Mouse (Mus musculus) intestine, embryonic 16.5 days (tissue): ENCODE results near the gene Avp. TPM values are rescaled to one million over a fixed set of nuclear protein-coding genes. Genes with fewer than 3 reads are reported as not detected.

Experiments used
- ATAC-seq: fragments of 200-750 bp; cut with Nextera tagmentation; 2 replicates; pipeline ENCODE4 v1.8.0; 2017; ENCODE audit warnings: moderate TSS enrichment, moderate library complexity
- H3K27ac ChIP-seq: fragments of 300-500 bp; sonication (generic); 2 replicates; pipeline ENCODE4 v1.5.1; 2014; ENCODE audit warnings: mild to moderate bottlenecking, low read length
- H3K27me3 ChIP-seq: fragments of 300-500 bp; sonication (generic); replicated peaks from 2 replicates; pipeline ENCODE4 v1.6.1; 2014; ENCODE audit warnings: low read length, control low read depth, mixed read lengths; ENCODE audit not compliant: control insufficient read depth, insufficient read depth
- H3K36me3 ChIP-seq: fragments of 300-500 bp; sonication (generic); 2 replicates; pipeline ENCODE4 v1.6.1; 2014; ENCODE audit warnings: low read length, control low read depth; ENCODE audit not compliant: control insufficient read depth, insufficient read depth
- H3K4me1 ChIP-seq: fragments of 300-500 bp; sonication (generic); 2 replicates; pipeline ENCODE4 v1.6.1; 2014; ENCODE audit warnings: low read length, control low read depth, mixed read lengths; ENCODE audit not compliant: control insufficient read depth, insufficient read depth
- H3K4me2 ChIP-seq: fragments of 300-500 bp; sonication (generic); 2 replicates; pipeline ENCODE4 v1.6.1; 2014; ENCODE audit warnings: low read depth, low read length, control low read depth
- H3K4me3 ChIP-seq: fragments of 300-500 bp; sonication (generic); 2 replicates; pipeline ENCODE4 v1.5.1; 2014; ENCODE audit warnings: mild to moderate bottlenecking, low read length
- H3K9ac ChIP-seq: fragments of 300-500 bp; sonication (generic); 2 replicates; pipeline ENCODE4 v1.6.1; 2014; ENCODE audit warnings: low read depth, low read length
- H3K9me3 ChIP-seq: fragments of 300-500 bp; sonication (generic); 2 replicates; pipeline ENCODE4 v1.6.1; 2016; ENCODE audit warnings: low read length, control low read depth; ENCODE audit not compliant: control insufficient read depth
- WGBS: fragments of 180-500 bp; shearing (Covaris S2); extraction: QIAGEN DNeasy Blood & Tissue Kit; methylation state at CpG from one replicate; pipeline ENCODE4 v1.1.7; 2014; 5-methylcytosine and 5-hydroxymethylcytosine counted together
- polyA plus RNA-seq: library from polyadenylated mRNA; unstranded; fragments of >200 nt; fragmentation: Nextera tagmentation; extraction: Ambion mirVana; gene quantifications from 2 replicates; pipeline ENCODE4 v1.2.1, GENCODE M21; 2015

Gene Avp
- not detected in 2 replicates for polyA plus RNA-seq

DNA sequence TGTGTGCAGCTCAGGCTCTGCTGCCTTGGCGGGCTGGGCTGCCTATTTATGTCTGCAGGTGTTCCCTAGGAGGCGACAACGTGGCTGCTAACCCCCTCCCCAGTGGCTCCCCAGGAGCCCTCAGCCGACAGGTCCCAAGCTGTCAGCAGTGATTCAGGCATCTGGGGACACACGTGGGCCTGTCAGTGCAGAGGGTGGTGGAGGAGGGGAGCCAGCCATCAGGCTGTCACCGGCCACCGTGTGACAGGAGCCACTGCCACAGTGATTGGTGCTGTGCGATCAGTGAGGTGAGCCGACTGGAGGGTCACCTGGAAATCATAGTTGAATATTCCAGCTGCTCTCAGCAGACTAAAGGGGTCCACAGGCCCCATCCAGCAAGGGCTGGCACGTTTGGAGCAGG is at the start of gene Avp:
Gene Avp, minus strand, starts transcription at position 3 of the 400 bp plus-strand sequence.
- H3K9me3 ChIP-seq: no peaks in the 10 kb centered on the region
- peaks cover 48% of the 10 kb centered on the region for H3K27me3 ChIP-seq
- no peaks in the 10 kb centered on the region for H3K36me3 ChIP-seq
- no peak within 1 kb of the TSS for H3K9ac ChIP-seq
- H3K4me3 ChIP-seq: no peak within 1 kb of the TSS
- H3K4me2 ChIP-seq: no peak within 1 kb of the TSS
- ATAC-seq: no peak
- H3K27ac ChIP-seq: no peak within 1 kb of the TSS
- 39% methylated on average over 10 of the region's 10 CpGs for WGBS
- H3K4me1 ChIP-seq: peaks cover 14% of the 10 kb centered on the region; the same call in 1 of the 2 replicates

DNA sequence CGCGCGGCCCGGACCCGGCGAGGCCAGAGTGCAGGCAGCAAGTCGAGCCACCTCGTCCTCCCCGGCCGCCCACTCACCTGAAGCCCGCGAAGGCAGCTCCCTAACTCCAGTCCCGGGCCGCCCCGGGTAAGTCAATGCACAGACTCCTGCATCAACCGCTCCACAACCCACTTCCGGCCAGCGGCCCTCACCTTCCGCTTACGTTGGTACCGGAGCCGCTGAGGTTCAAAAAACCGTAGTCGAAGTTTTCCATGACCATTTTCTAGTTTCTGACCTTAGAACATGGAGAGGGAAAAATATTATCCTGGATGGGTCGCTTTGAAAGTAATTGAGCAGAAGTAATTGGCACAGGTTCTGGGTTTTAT is 47.5 kb upstream of the Avp start, which contains the start of the genes Fastkd5 and Ubox5:
Gene Fastkd5, minus strand, starts transcription at position 189 of the 365 bp plus-strand sequence.
Gene Ubox5, minus strand, starts transcription at position 200 of the 365 bp plus-strand sequence.
- peak within 1 kb of the TSS; percentile 97 for H3K4me3 ChIP-seq
- peak within 1 kb of the TSS; percentile 95 for H3K9ac ChIP-seq
- H3K4me2 ChIP-seq: peak within 1 kb of the TSS; percentile 72
- ATAC-seq: peak; percentile 87
- under 1% methylated on average over 19 of the region's 25 CpGs for WGBS
- peaks cover 5% of the 10 kb centered on the region for H3K27me3 ChIP-seq
- H3K9me3 ChIP-seq: no peaks in the 10 kb centered on the region
- H3K27ac ChIP-seq: peak within 1 kb of the TSS; percentile 73
- peaks cover 15% of the 10 kb centered on the region for H3K4me1 ChIP-seq
- no peaks in the 10 kb centered on the region for H3K36me3 ChIP-seq

DNA sequence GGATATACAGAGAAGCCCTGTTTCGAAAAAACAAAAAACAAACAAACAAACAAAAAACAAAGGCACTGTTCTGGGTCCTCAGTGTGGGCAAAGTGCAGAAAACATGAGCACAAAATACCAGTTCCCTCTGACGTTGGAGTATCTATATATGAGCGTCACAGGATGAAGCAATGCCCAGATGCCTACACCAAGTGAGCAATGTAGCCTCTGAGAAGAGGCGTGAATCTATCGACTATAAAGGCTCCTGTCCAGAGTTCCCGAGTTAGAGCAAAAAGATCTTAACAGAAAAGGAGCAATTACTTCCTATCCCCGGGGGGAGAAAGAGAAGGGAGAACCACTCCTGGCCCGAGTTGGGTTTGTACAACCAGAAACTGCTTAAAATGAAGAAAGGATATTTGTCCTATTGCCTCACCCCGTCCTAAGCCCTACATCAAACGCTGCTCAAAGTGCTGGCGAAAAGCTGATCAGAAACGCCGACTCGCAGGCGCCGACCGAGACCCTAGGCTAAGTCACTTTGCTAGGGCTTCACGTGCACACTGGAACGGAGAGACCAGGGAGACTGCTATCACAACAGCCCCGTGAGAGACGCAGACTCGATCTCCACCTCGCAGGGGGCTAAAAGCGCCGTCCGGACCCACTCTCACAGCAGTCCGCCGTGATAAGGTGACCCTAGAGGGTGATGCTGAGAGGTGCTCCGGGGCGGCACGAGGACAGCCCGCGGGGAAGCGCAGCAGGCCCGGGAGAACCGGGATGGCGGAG is 46.9 kb upstream of the Avp start:
- H3K4me1 ChIP-seq: peaks cover 9% of the 10 kb centered on the region
- ATAC-seq: peak; percentile 68
- H3K9me3 ChIP-seq: no peaks in the 10 kb centered on the region
- peak overlapping the region; percentile 73 for H3K27ac ChIP-seq
- peaks cover 3% of the 10 kb centered on the region for H3K27me3 ChIP-seq
- H3K9ac ChIP-seq: peak overlapping the region; percentile 95
- H3K4me3 ChIP-seq: peak overlapping the region; percentile 97
- H3K36me3 ChIP-seq: no peaks in the 10 kb centered on the region
- 2% methylated on average over 37 of the region's 37 CpGs for WGBS
- H3K4me2 ChIP-seq: peak overlapping the region; percentile 72

DNA sequence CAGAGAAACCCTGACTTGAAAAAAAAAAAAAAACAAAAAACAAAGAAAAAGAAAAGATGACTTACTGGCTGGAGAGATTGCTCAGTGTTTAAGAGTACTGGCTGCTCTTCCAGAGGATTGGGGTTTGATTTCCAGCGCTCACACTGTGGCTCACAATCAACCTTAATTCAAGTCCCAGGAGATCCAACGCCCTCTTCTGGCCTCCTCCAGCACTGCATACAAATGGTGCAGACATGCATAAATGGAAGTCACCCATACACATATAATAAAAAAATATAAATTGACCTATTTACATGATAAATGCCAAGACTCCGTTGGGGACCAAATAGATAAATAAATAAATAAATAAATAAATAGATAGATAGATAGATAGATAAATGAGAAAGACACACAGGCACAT is 46.1 kb upstream of the Avp start:
- no peak overlapping the region for H3K9ac ChIP-seq
- no peak overlapping the region for H3K27ac ChIP-seq
- peaks cover 8% of the 10 kb centered on the region for H3K4me1 ChIP-seq
- 0 out of 2 replicates have a peak, but pooled peaks cover under 1% of the 10 kb centered on the region for H3K36me3 ChIP-seq
- H3K9me3 ChIP-seq: no peaks in the 10 kb centered on the region
- H3K4me3 ChIP-seq: peak overlapping the region; percentile 97
- H3K4me2 ChIP-seq: peak overlapping the region; percentile 72; the same call in 1 of the 2 replicates
- no peaks in the 10 kb centered on the region for H3K27me3 ChIP-seq
- no peak for ATAC-seq
- WGBS: 56% methylated on average over 3 of the region's 3 CpGs

DNA sequence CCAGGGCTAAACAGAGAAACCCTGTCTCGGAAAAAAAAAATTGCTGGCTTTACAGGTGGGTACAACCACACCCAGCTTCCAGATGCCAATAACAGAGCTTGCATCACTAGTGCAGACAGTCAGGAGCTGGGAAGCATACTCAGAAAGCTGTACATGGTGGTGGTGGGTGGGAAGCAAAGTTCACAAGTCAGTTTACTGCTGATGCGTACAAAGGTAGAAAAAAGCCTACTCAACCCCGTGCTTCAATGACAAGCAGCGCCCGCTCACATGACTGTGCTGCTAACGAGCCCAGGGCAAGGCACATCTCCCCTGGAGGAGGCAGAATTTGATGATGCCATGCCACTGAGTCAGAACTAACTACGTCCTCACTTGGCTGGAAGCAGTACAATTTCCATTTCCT is 36.6 kb upstream of the Avp start:
- Histone ChIP-seq H3K4me3 (no peak overlapping the region), H3K9ac (no peak overlapping the region), H3K27me3 (no peaks in the 10 kb centered on the region), H3K4me1 (no peaks in the 10 kb centered on the region), H3K27ac (no peak overlapping the region), H3K4me2 (no peak overlapping the region), H3K36me3 (peaks cover 20% of the 10 kb centered on the region), H3K9me3 (no peaks in the 10 kb centered on the region)
- 88% methylated on average over 7 of the region's 7 CpGs for WGBS
- no peak for ATAC-seq

DNA sequence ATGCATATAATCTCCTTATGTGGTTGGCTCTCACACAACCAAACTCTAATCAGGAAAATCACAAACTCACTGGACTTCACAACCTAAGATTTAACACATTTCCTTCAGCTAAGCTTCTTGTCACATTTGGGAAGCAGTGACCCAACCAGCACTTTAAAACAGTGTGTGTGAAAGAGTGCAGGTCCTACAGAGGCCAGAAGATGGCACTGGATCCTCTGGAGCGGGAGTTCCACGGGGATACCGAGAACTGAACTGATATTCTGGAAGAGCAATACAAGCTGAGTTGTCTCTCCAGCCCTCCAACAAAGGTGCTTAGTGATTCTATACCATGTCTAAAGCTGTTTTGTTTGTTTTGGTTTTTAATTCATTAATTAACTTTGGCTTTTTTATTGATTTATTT is 30.7 kb upstream of the Avp start:
- peaks cover 17% of the 10 kb centered on the region for H3K36me3 ChIP-seq
- no peak for ATAC-seq

DNA sequence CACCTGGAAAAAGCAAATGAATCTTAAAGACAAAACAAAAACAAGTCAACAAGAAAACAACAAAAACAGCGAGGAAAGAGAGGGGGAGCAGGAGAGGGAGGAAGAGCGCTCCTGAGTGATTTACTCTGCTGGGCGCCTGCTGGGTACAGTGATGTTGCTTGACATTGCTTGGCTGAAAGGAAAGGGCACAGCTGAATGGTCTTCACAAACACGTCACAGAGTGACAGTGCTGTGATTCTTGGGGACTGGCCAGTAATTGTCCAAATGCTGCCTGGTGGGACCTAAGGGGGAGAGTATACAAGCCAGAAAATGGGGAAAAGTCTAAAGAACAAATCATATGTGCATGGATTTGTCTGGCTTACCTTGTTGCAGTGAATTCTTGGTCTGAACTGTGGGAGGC is 19.8 kb upstream of the Avp start:
- no peak overlapping the region for H3K4me3 ChIP-seq
- H3K9ac ChIP-seq: no peak overlapping the region
- ATAC-seq: no peak
- H3K4me2 ChIP-seq: no peak overlapping the region
- peaks cover 16% of the 10 kb centered on the region for H3K36me3 ChIP-seq
- H3K4me1 ChIP-seq: no peaks in the 10 kb centered on the region
- H3K27ac ChIP-seq: no peak overlapping the region
- no peaks in the 10 kb centered on the region for H3K9me3 ChIP-seq
- WGBS: 86% methylated on average over 4 of the region's 4 CpGs
- H3K27me3 ChIP-seq: no peaks in the 10 kb centered on the region

More for the DNA sequence above, 30.7 kb upstream of the Avp start:
- no peaks in the 10 kb centered on the region for H3K4me1 ChIP-seq
- H3K27me3 ChIP-seq: no peaks in the 10 kb centered on the region
- H3K4me3 ChIP-seq: no peak overlapping the region
- H3K9me3 ChIP-seq: no peaks in the 10 kb centered on the region
- H3K9ac ChIP-seq: no peak overlapping the region
- WGBS: 61% methylated on average over 3 of the region's 3 CpGs
- H3K27ac ChIP-seq: no peak overlapping the region
- H3K4me2 ChIP-seq: no peak overlapping the region

DNA sequence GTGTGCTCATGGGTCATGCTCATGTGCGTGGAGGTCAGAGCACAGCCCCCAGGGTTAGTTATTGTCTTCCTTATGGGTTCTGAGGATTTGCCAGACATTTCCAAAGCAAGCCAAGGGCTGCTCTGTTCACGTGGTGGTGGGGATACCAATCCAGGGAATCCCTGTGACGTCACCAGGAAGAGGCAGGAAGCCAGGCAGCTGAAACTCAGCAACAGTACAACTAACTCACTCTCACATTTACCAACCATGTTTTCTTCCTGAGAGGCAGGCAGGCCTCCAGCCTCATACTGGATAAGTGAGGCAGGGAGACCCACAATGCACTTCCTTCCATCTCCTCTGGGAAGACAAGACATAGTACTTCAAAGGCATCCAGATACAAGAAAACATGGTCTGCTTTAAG is 16.0 kb upstream of the Avp start:
- Histone ChIP-seq H3K4me1 (no peaks in the 10 kb centered on the region), H3K4me3 (no peak overlapping the region), H3K27ac (no peak overlapping the region), H3K27me3 (no peaks in the 10 kb centered on the region), H3K9ac (no peak overlapping the region), H3K4me2 (no peak overlapping the region), H3K9me3 (no peaks in the 10 kb centered on the region), H3K36me3 (peaks cover 19% of the 10 kb centered on the region)
- WGBS: 79% methylated on average over 3 of the region's 3 CpGs
- no peak for ATAC-seq

DNA sequence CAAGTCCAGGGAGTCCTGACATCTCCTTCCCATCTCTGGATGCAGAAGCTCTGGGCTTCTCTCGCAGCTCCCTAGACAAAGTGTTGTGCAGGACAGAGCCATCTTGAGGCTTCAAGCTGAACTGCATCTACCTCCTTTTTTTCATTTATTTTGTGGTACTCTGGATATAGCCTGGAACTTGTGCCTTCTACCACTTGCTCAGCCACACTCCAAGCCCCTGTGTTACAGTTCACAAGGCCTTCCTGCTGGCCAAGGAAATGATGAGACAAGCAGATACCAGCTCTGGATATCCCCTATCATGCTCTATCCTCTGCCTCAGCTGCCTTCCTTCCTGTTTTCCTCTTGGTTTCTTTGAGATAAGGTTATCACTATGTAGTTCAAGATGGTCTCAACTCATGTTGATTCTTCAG is 15.3 kb upstream of the Avp start:
- ATAC-seq: no peak
- H3K4me1 ChIP-seq: no peaks in the 10 kb centered on the region
- H3K27ac ChIP-seq: no peak overlapping the region
- H3K4me2 ChIP-seq: no peak overlapping the region
- H3K4me3 ChIP-seq: no peak overlapping the region
- H3K9ac ChIP-seq: no peak overlapping the region
- no peaks in the 10 kb centered on the region for H3K27me3 ChIP-seq
- H3K9me3 ChIP-seq: no peaks in the 10 kb centered on the region
- 14% methylated on average over 1 of the region's 1 CpGs for WGBS
- H3K36me3 ChIP-seq: peaks cover 16% of the 10 kb centered on the region; the same call in 1 of the 2 replicates
